Mouse (Mus musculus) layer of hippocampus, postnatal 10 days (tissue): ENCODE data around the gene Xkr7. TPM values are rescaled to one million over a fixed set of nuclear protein-coding genes. Genes with fewer than 3 reads are reported as not detected.
A peak's percentile ranks its signal among the peaks of the same experiment; 100 is the strongest.

ENCODE experiments used
- DNase-seq, 2 experiments: peaks; one replicate each; pipeline ENCODE4 v3.0.0; 2021; ENCODE audit warnings: low spot score in 2 of 2
- total RNA-seq, 2 experiments: library from RNA; stranded (reverse); gene quantifications; 2 replicates each; pipeline ENCODE4 v1.2.3; 2021

The Xkr7 gene
- total RNA-seq, 2 experiments from 2014 or later: 5.7 to 6.3 TPM

- DNase-seq: no peak
Measured at GRCm38 (mm10) chr2:153066991-153067390, 35.3 kb downstream of the Xkr7 start.

- peak; percentile 39 to 42 for DNase-seq
Measured at GRCm38 (mm10) chr2:153070762-153071490, 39.3 kb downstream of the Xkr7 start.

GRCm38 (mm10) chr2:153071491-153072184 lies 40.0 kb downstream of the Xkr7 start:
- DNase-seq: peak; percentile 68 to 71

GRCm38 (mm10) chr2:153074651-153075050 lies 43.0 kb downstream of the Xkr7 start:
- DNase-seq: no peak

GRCm38 (mm10) chr2:153075961-153076360 lies 44.3 kb downstream of the Xkr7 start:
- DNase-seq: no peak

GRCm38 (mm10) chr2:153080841-153081523 lies 49.3 kb downstream of the Xkr7 start:
- DNase-seq: peak; percentile 83 to 84

GRCm38 (mm10) chr2:153081866-153082265 lies 50.2 kb downstream of the Xkr7 start:
- no peak for DNase-seq

GRCm38 (mm10) chr2:153083275-153083674 lies 51.6 kb downstream of the Xkr7 start:
- no peak for DNase-seq

GRCm38 (mm10) chr2:153083824-153084223 lies 52.2 kb downstream of the Xkr7 start:
- DNase-seq: no peak

- no peak for DNase-seq
Measured at GRCm38 (mm10) chr2:153084261-153084976, 52.8 kb downstream of the Xkr7 start.

GRCm38 (mm10) chr2:153085556-153085955 lies 53.9 kb downstream of the Xkr7 start:
- DNase-seq: no peak

GRCm38 (mm10) chr2:153086166-153086565 lies 54.5 kb downstream of the Xkr7 start:
- DNase-seq: no peak

GRCm38 (mm10) chr2:153087091-153087490 lies 55.4 kb downstream of the Xkr7 start:
- DNase-seq: no peak

GRCm38 (mm10) chr2:153089316-153089715 lies 57.7 kb downstream of the Xkr7 start:
- no peak for DNase-seq

GRCm38 (mm10) chr2:153090551-153091165 lies 59.0 kb downstream of the Xkr7 start:
- DNase-seq: no peak

Other genes with a start within 250 kb of the Xkr7 start
- gene Bcl2l1, start 200.1 kb upstream of the Xkr7 start, total RNA-seq: 100 to 1,000 TPM; 109 to 117 TPM
- gene Tpx2, start 183.9 kb upstream of the Xkr7 start, total RNA-seq: 1 to 10 TPM; 5.9 to 6.6 TPM
- not detected for gene Mylk2, start 120.5 kb upstream of the Xkr7 start, total RNA-seq
- gene Foxs1, start 98.6 kb upstream of the Xkr7 start, total RNA-seq: 1 to 10 TPM; 1.5 TPM
- 10 to 100 TPM; 21.4 to 24.0 TPM for gene Dusp15, start 80.2 kb upstream of the Xkr7 start, total RNA-seq
- 1 to 10 TPM; 2.6 to 3.4 TPM for gene Ttll9, start 69.4 kb upstream of the Xkr7 start, total RNA-seq
- gene Pdrg1, start 16.4 kb upstream of the Xkr7 start, total RNA-seq: 10 to 100 TPM; 42.9 to 57.5 TPM
- gene Ccm2l, start 34.1 kb downstream of the Xkr7 start, total RNA-seq: 1 to 10 TPM; 6.8 to 9.8 TPM
- gene Hck, start 76.6 kb downstream of the Xkr7 start, total RNA-seq: 1 to 10 TPM; 2.6 to 3.2 TPM
- 100 to 1,000 TPM in 1 of 2 experiments, 10 to 100 TPM in 1; 87.7 to 110 TPM for gene Tm9sf4, start 129.5 kb downstream of the Xkr7 start, total RNA-seq
- 10 to 100 TPM; 30.6 to 32.7 TPM for gene Tspyl3, start 193.6 kb downstream of the Xkr7 start, total RNA-seq
- gene Plagl2, start 209.6 kb downstream of the Xkr7 start, total RNA-seq: 1 to 10 TPM; 5.0 to 5.4 TPM
- 10 to 100 TPM; 18.0 to 22.9 TPM for gene Pofut1, start 209.7 kb downstream of the Xkr7 start, total RNA-seq